Mouse (Mus musculus) lung, postnatal 0 days (tissue): ENCODE data around the gene Rnf123.

ENCODE experiments used
- CTCF ChIP-seq: IDR thresholded peaks from 2 replicates; pipeline ENCODE4 v1.5.1; 2016; ENCODE audit warnings: antibody characterized with exemption, mild to moderate bottlenecking
- EP300 ChIP-seq: IDR thresholded peaks from 2 replicates; pipeline ENCODE4 v1.6.1; 2016; ENCODE audit warnings: antibody characterized with exemption, mild to moderate bottlenecking, control low read depth

DNA sequence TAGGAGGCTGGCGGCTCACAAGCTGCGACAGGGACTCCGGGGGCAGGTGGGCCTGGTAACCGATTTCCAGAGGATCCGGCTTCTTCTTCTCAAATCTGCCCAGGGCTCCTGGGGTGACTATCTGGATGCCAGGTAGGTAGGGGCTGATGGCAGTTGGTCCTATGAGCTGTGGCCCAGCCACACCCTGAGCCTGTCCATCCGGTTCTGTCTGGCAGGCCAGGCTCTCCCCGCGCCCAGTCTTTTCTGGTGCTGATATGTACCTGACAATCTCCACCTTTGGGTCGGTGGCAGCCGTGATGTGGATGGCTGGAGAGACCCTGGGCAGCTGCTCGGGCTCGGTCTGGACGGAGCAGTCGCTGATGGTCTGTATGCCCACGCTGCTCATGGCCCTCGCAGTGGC, 27.0 kb upstream of the Rnf123 start:
- no peak for TF ChIP-seq CTCF
- no peak for TF ChIP-seq EP300
